Mouse (Mus musculus) embryonic facial prominence, embryonic 12.5 days (tissue): ENCODE measurements at regions not wholly inside any gene's neighbourhood (a gene's known extent, or its start where the extent isn't known, plus 50 kb on each side); places are given as distances from the start of the nearest gene placed in this dataset.

ENCODE experiments used
- ATAC-seq: fragments of 200-750 bp; cut with Nextera tagmentation; 2 replicates; pipeline ENCODE4 v1.8.0; 2017; ENCODE audit not compliant: insufficient number of reproducible peaks, insufficient read depth, low FRiP score, low TSS enrichment
- H3K27ac ChIP-seq: fragments of 300-500 bp; sonication (generic); 2 replicates; pipeline ENCODE4 v1.5.1; 2016; ENCODE audit warnings: mild to moderate bottlenecking
- H3K27me3 ChIP-seq: fragments of 300-500 bp; sonication (generic); 2 replicates; pipeline ENCODE4 v1.6.1; 2016; ENCODE audit warnings: mild to moderate bottlenecking, moderate library complexity
- H3K36me3 ChIP-seq: fragments of 300-500 bp; sonication (generic); 2 replicates; pipeline ENCODE4 v1.6.1; 2016; ENCODE audit warnings: mild to moderate bottlenecking
- H3K4me1 ChIP-seq: fragments of 300-500 bp; sonication (generic); 2 replicates; pipeline ENCODE4 v1.6.1; 2016
- H3K4me2 ChIP-seq: fragments of 300-500 bp; sonication (generic); replicated peaks from 2 replicates; pipeline ENCODE4 v1.6.1; 2016; ENCODE audit warnings: mild to moderate bottlenecking, moderate library complexity
- H3K4me3 ChIP-seq: fragments of 300-500 bp; sonication (generic); 2 replicates; pipeline ENCODE4 v1.5.1; 2016; ENCODE audit warnings: mild to moderate bottlenecking
- H3K9ac ChIP-seq: fragments of 300-500 bp; sonication (generic); 2 replicates; pipeline ENCODE4 v1.6.1; 2016; ENCODE audit warnings: mild to moderate bottlenecking, moderate library complexity
- H3K9me3 ChIP-seq: fragments of 300-500 bp; sonication (generic); 2 replicates; pipeline ENCODE4 v1.6.1; 2016; ENCODE audit warnings: mild to moderate bottlenecking, moderate library complexity
- WGBS: fragments of 180-500 bp; shearing (Covaris S2); methylation state at CpG from one replicate; pipeline ENCODE4 v1.1.7; 2016; 5-methylcytosine and 5-hydroxymethylcytosine counted together

GRCm38 (mm10) chr2:21908813-21909480, 318.4 kb upstream of the Myo3a start:
- Histone ChIP-seq H3K4me3 (no peak overlapping the region), H3K36me3 (no peaks in the 10 kb centered on the region), H3K4me1 (no peaks in the 10 kb centered on the region), H3K9me3 (0 out of 2 replicates have a peak, but pooled peaks cover 6% of the 10 kb centered on the region), H3K27ac (no peak overlapping the region), H3K9ac (no peak overlapping the region), H3K27me3 (no peaks in the 10 kb centered on the region), H3K4me2 (no peak overlapping the region)
- WGBS = 69% methylated on average over 7 of the region's 7 CpGs
- no peak for ATAC-seq

GRCm38 (mm10) chr2:21909481-21909966, 317.8 kb upstream of the Myo3a start:
- WGBS = 9% methylated on average over 7 of the region's 7 CpGs
- Histone ChIP-seq H3K27ac (no peak overlapping the region), H3K4me2 (peak overlapping the region; percentile 37), H3K9ac (no peak overlapping the region), H3K4me3 (0 out of 2 replicates have a peak overlapping the region, but pooled peaks have one; percentile 16), H3K36me3 (no peaks in the 10 kb centered on the region), H3K27me3 (no peaks in the 10 kb centered on the region), H3K4me1 (no peaks in the 10 kb centered on the region), H3K9me3 (0 out of 2 replicates have a peak, but pooled peaks cover 6% of the 10 kb centered on the region)
- ATAC-seq = no peak

- Histone ChIP-seq H3K4me1 (peaks cover 5% of the 10 kb centered on the region; the same call in 1 of the 2 replicates), H3K36me3 (no peaks in the 10 kb centered on the region), H3K4me3 (peak overlapping the region; percentile 36), H3K9me3 (no peaks in the 10 kb centered on the region), H3K27me3 (no peaks in the 10 kb centered on the region), H3K9ac (no peak overlapping the region; the same call in 1 of the 2 replicates), H3K4me2 (peak overlapping the region; percentile 61), H3K27ac (peak overlapping the region; percentile 67; the same call in 1 of the 2 replicates)
- peak; percentile 79 for ATAC-seq
- WGBS = 12% methylated on average over 16 of the region's 16 CpGs
Observed at GRCm38 (mm10) chr2:21917804-21918690, 309.3 kb upstream of the Myo3a start.

GRCm38 (mm10) chr2:21919091-21919490, 308.2 kb upstream of the Myo3a start:
- H3K4me3 ChIP-seq = no peak overlapping the region
- 73% methylated on average over 2 of the region's 2 CpGs for WGBS
- H3K27ac ChIP-seq = no peak overlapping the region
- H3K4me1 ChIP-seq = peaks cover 5% of the 10 kb centered on the region; the same call in 1 of the 2 replicates
- no peaks in the 10 kb centered on the region for H3K36me3 ChIP-seq
- no peak overlapping the region for H3K4me2 ChIP-seq
- H3K9me3 ChIP-seq = no peaks in the 10 kb centered on the region
- ATAC-seq = no peak
- no peak overlapping the region for H3K9ac ChIP-seq
- no peaks in the 10 kb centered on the region for H3K27me3 ChIP-seq

GRCm38 (mm10) chr2:21927656-21928055, 299.6 kb upstream of the Myo3a start:
- H3K9me3 ChIP-seq = no peaks in the 10 kb centered on the region
- H3K27me3 ChIP-seq = no peaks in the 10 kb centered on the region
- H3K4me3 ChIP-seq = no peak overlapping the region
- H3K27ac ChIP-seq = no peak overlapping the region
- H3K4me2 ChIP-seq = no peak overlapping the region
- 47% methylated on average over 1 of the region's 1 CpGs for WGBS
- H3K36me3 ChIP-seq = no peaks in the 10 kb centered on the region
- no peaks in the 10 kb centered on the region for H3K4me1 ChIP-seq
- ATAC-seq = no peak
- H3K9ac ChIP-seq = no peak overlapping the region

GRCm38 (mm10) chr2:21939993-21940392, 287.3 kb upstream of the Myo3a start:
- no peak for ATAC-seq
- H3K36me3 ChIP-seq = no peaks in the 10 kb centered on the region
- no peak overlapping the region for H3K9ac ChIP-seq
- H3K9me3 ChIP-seq = no peaks in the 10 kb centered on the region
- no peak overlapping the region for H3K27ac ChIP-seq
- no peak overlapping the region for H3K4me2 ChIP-seq
- H3K4me1 ChIP-seq = no peaks in the 10 kb centered on the region
- 89% methylated on average over 3 of the region's 3 CpGs for WGBS
- no peak overlapping the region for H3K4me3 ChIP-seq
- H3K27me3 ChIP-seq = no peaks in the 10 kb centered on the region

GRCm38 (mm10) chr2:21940797-21941487, 286.4 kb upstream of the Myo3a start:
- no peaks in the 10 kb centered on the region for H3K9me3 ChIP-seq
- no peaks in the 10 kb centered on the region for H3K27me3 ChIP-seq
- H3K4me2 ChIP-seq = no peak overlapping the region
- H3K9ac ChIP-seq = no peak overlapping the region
- H3K4me3 ChIP-seq = no peak overlapping the region
- 48% methylated on average over 4 of the region's 4 CpGs for WGBS
- no peak overlapping the region for H3K27ac ChIP-seq
- no peak for ATAC-seq
- no peaks in the 10 kb centered on the region for H3K4me1 ChIP-seq
- no peaks in the 10 kb centered on the region for H3K36me3 ChIP-seq

- no peak for ATAC-seq
Observed at GRCm38 (mm10) chr2:21941488-21942000, 285.8 kb upstream of the Myo3a start.

GRCm38 (mm10) chr2:21943676-21944075, 283.6 kb upstream of the Myo3a start:
- no peak for ATAC-seq
- H3K4me2 ChIP-seq = no peak overlapping the region
- H3K36me3 ChIP-seq = no peaks in the 10 kb centered on the region
- no peaks in the 10 kb centered on the region for H3K9me3 ChIP-seq
- no peak overlapping the region for H3K4me3 ChIP-seq
- H3K4me1 ChIP-seq = no peaks in the 10 kb centered on the region
- no peak overlapping the region for H3K27ac ChIP-seq
- no peaks in the 10 kb centered on the region for H3K27me3 ChIP-seq
- WGBS = 84% methylated on average over 2 of the region's 2 CpGs
- no peak overlapping the region for H3K9ac ChIP-seq

More at GRCm38 (mm10) chr2:21941488-21942000, 285.8 kb upstream of the Myo3a start:
- Histone ChIP-seq H3K9me3 (no peaks in the 10 kb centered on the region), H3K4me3 (no peak overlapping the region), H3K4me1 (no peaks in the 10 kb centered on the region), H3K4me2 (no peak overlapping the region), H3K27me3 (no peaks in the 10 kb centered on the region), H3K9ac (no peak overlapping the region), H3K27ac (no peak overlapping the region), H3K36me3 (no peaks in the 10 kb centered on the region)
- WGBS = 75% methylated on average over 2 of the region's 2 CpGs

- Histone ChIP-seq H3K9ac (no peak overlapping the region), H3K9me3 (no peaks in the 10 kb centered on the region), H3K4me2 (no peak overlapping the region), H3K27me3 (no peaks in the 10 kb centered on the region), H3K4me1 (no peaks in the 10 kb centered on the region), H3K4me3 (no peak overlapping the region), H3K36me3 (no peaks in the 10 kb centered on the region), H3K27ac (no peak overlapping the region)
- WGBS = 93% methylated on average over 2 of the region's 2 CpGs
- ATAC-seq = no peak
Observed at GRCm38 (mm10) chr2:21946484-21946883, 280.8 kb upstream of the Myo3a start.

- WGBS = 67% methylated on average over 3 of the region's 3 CpGs
Observed at GRCm38 (mm10) chr2:21951279-21951678, 276.0 kb upstream of the Myo3a start.

More at GRCm38 (mm10) chr2:21951279-21951678, 276.0 kb upstream of the Myo3a start:
- Histone ChIP-seq H3K36me3 (no peaks in the 10 kb centered on the region), H3K4me2 (no peak overlapping the region), H3K27me3 (no peaks in the 10 kb centered on the region), H3K9me3 (no peaks in the 10 kb centered on the region), H3K4me1 (no peaks in the 10 kb centered on the region), H3K27ac (no peak overlapping the region), H3K9ac (no peak overlapping the region), H3K4me3 (no peak overlapping the region)
- no peak for ATAC-seq
